Mouse (Mus musculus): Measurements from ENCODE around the gene Rab6b. TPM values are rescaled to one million over a fixed set of nuclear protein-coding genes. Genes with fewer than 3 reads are reported as not detected.

The Rab6b gene
- total RNA-seq, 1 experiment = 0.98 TPM

- Histone ChIP-seq H3K27ac (ENCODE audit: insufficient read depth, low read depth, low read length, poor library complexity, severe bottlenecking) (no peak overlapping the region), H3K9ac (ENCODE audit: insufficient read depth, low read depth, low read length, poor library complexity, severe bottlenecking) (no peak overlapping the region), H3K4me3 (ENCODE audit: insufficient read depth in 1 of 2, low read depth in 1 of 2, low read length in 2 of 2, poor library complexity in 1 of 2, severe bottlenecking in 1 of 2) (no peak overlapping the region), H3K9me3 (ENCODE audit: control insufficient read depth, insufficient read depth, low read depth, low read length) (no peaks in the 10 kb centered on the region), H3K4me1 (ENCODE audit: control insufficient read depth in 2 of 2, insufficient read depth in 2 of 2, low read length in 2 of 2, poor library complexity in 1 of 2) (peaks cover 2 to 15% of the 10 kb centered on the region in 2 experiments; a peak in 3 of 4 replicates), H3K36me3 (ENCODE audit: control insufficient read depth, insufficient read depth, low read length, poor library complexity, severe bottlenecking) (no peaks in the 10 kb centered on the region)
- in situ Hi-C loops (cut with MboI; ENCODE audit: low sequenced_read_pairs in 2 of 2, unreplicated experiment in 2 of 2) = no loop called here
- TF ChIP-seq MAFK (IDR thresholded peaks at IDR 0.05; ENCODE audit: insufficient read depth, low read depth, low read length) (peak; percentile 82), HCFC1 (IDR thresholded peaks at IDR 0.05; ENCODE audit: borderline replicate concordance, insufficient read depth, low read length) (no peak), ZNF384 (IDR thresholded peaks at IDR 0.05; ENCODE audit: low read depth, low read length) (no peak)
- DNase-seq (ENCODE audit: low read depth, low spot score) = no peak
Observed at GRCm38 (mm10) chr9:103146703-103147102, 35.1 kb downstream of the Rab6b start.

- H3K27ac ChIP-seq (ENCODE audit: insufficient read depth, low read depth, low read length, poor library complexity, severe bottlenecking) = no peak overlapping the region
- in situ Hi-C loops (cut with MboI; ENCODE audit: low sequenced_read_pairs in 2 of 2, unreplicated experiment in 2 of 2) = no loop called here
- H3K4me3 ChIP-seq (ENCODE audit: insufficient read depth in 1 of 2, low read depth in 1 of 2, low read length in 2 of 2, poor library complexity in 1 of 2, severe bottlenecking in 1 of 2) = no peak overlapping the region
- H3K4me1 ChIP-seq (ENCODE audit: control insufficient read depth in 2 of 2, insufficient read depth in 2 of 2, low read length in 2 of 2, poor library complexity in 1 of 2) = peaks cover 2 to 15% of the 10 kb centered on the region in 2 experiments; a peak in 3 of 4 replicates
- TF ChIP-seq ZC3H11A (IDR thresholded peaks at IDR 0.05; ENCODE audit: borderline replicate concordance, low read depth, low read length) = no peak
- no peak for TF ChIP-seq HCFC1 (IDR thresholded peaks at IDR 0.05; ENCODE audit: borderline replicate concordance, insufficient read depth, low read length)
- no peak for TF ChIP-seq MAFK (IDR thresholded peaks at IDR 0.05; ENCODE audit: insufficient read depth, low read depth, low read length)
- no peak for TF ChIP-seq CHD2 (IDR thresholded peaks at IDR 0.05; ENCODE audit: low read depth, low read length)
- no peaks in the 10 kb centered on the region for H3K9me3 ChIP-seq (ENCODE audit: control insufficient read depth, insufficient read depth, low read depth, low read length)
- no peak overlapping the region for H3K9ac ChIP-seq (ENCODE audit: insufficient read depth, low read depth, low read length, poor library complexity, severe bottlenecking)
- H3K36me3 ChIP-seq (ENCODE audit: control insufficient read depth, insufficient read depth, low read length, poor library complexity, severe bottlenecking) = no peaks in the 10 kb centered on the region
- no peak for DNase-seq (ENCODE audit: low read depth, low spot score)
Observed at GRCm38 (mm10) chr9:103147103-103147502, 35.5 kb downstream of the Rab6b start.

GRCm38 (mm10) chr9:103149074-103149799 lies 37.6 kb downstream of the Rab6b start:
- Histone ChIP-seq H3K27ac (ENCODE audit: insufficient read depth, low read depth, low read length, poor library complexity, severe bottlenecking) (no peak overlapping the region), H3K36me3 (ENCODE audit: control insufficient read depth, insufficient read depth, low read length, poor library complexity, severe bottlenecking) (no peaks in the 10 kb centered on the region), H3K9ac (ENCODE audit: insufficient read depth, low read depth, low read length, poor library complexity, severe bottlenecking) (no peak overlapping the region), H3K9me3 (ENCODE audit: control insufficient read depth, insufficient read depth, low read depth, low read length) (no peaks in the 10 kb centered on the region), H3K4me1 (ENCODE audit: control insufficient read depth in 2 of 2, insufficient read depth in 2 of 2, low read length in 2 of 2, poor library complexity in 1 of 2) (peaks cover 2 to 16% of the 10 kb centered on the region in 2 experiments; a peak in 3 of 4 replicates), H3K4me3 (ENCODE audit: insufficient read depth in 1 of 2, low read depth in 1 of 2, low read length in 2 of 2, poor library complexity in 1 of 2, severe bottlenecking in 1 of 2) (no peak overlapping the region)
- no peak for DNase-seq (ENCODE audit: low read depth, low spot score)
- TF ChIP-seq ZC3H11A (IDR thresholded peaks at IDR 0.05; ENCODE audit: borderline replicate concordance, low read depth, low read length) = no peak
- TF ChIP-seq CHD2 (IDR thresholded peaks at IDR 0.05; ENCODE audit: low read depth, low read length) = no peak
- TF ChIP-seq MAFK (IDR thresholded peaks at IDR 0.05; ENCODE audit: insufficient read depth, low read depth, low read length) = no peak
- no peak for TF ChIP-seq ZNF384 (IDR thresholded peaks at IDR 0.05; ENCODE audit: low read depth, low read length)
- TF ChIP-seq HCFC1 (IDR thresholded peaks at IDR 0.05; ENCODE audit: borderline replicate concordance, insufficient read depth, low read length) = no peak
- in situ Hi-C loops (cut with MboI; ENCODE audit: low sequenced_read_pairs in 2 of 2, unreplicated experiment in 2 of 2) = no loop called here

GRCm38 (mm10) chr9:103153286-103153685 lies 41.7 kb downstream of the Rab6b start:
- no peak for TF ChIP-seq HCFC1 (IDR thresholded peaks at IDR 0.05; ENCODE audit: borderline replicate concordance, insufficient read depth, low read length)
- TF ChIP-seq ZNF384 (IDR thresholded peaks at IDR 0.05; ENCODE audit: low read depth, low read length) = no peak
- TF ChIP-seq CHD2 (IDR thresholded peaks at IDR 0.05; ENCODE audit: low read depth, low read length) = no peak
- no peak for TF ChIP-seq MAFK (IDR thresholded peaks at IDR 0.05; ENCODE audit: insufficient read depth, low read depth, low read length)
- TF ChIP-seq ZC3H11A (IDR thresholded peaks at IDR 0.05; ENCODE audit: borderline replicate concordance, low read depth, low read length) = no peak
- no peaks in the 10 kb centered on the region for H3K9me3 ChIP-seq (ENCODE audit: control insufficient read depth, insufficient read depth, low read depth, low read length)
- peaks cover 1 to 7% of the 10 kb centered on the region in 2 experiments for H3K4me1 ChIP-seq (ENCODE audit: control insufficient read depth in 2 of 2, insufficient read depth in 2 of 2, low read length in 2 of 2, poor library complexity in 1 of 2)
- H3K9ac ChIP-seq (ENCODE audit: insufficient read depth, low read depth, low read length, poor library complexity, severe bottlenecking) = no peak overlapping the region
- no peak overlapping the region for H3K27ac ChIP-seq (ENCODE audit: insufficient read depth, low read depth, low read length, poor library complexity, severe bottlenecking)
- in situ Hi-C loops (cut with MboI; ENCODE audit: low sequenced_read_pairs in 2 of 2, unreplicated experiment in 2 of 2) = no loop called here
- no peak for DNase-seq (ENCODE audit: low read depth, low spot score)
- no peaks in the 10 kb centered on the region for H3K36me3 ChIP-seq (ENCODE audit: control insufficient read depth, insufficient read depth, low read length, poor library complexity, severe bottlenecking)
- no peak overlapping the region for H3K4me3 ChIP-seq (ENCODE audit: insufficient read depth in 1 of 2, low read depth in 1 of 2, low read length in 2 of 2, poor library complexity in 1 of 2, severe bottlenecking in 1 of 2)

All from ES-E14 (cell line).